Mouse (Mus musculus) urinary bladder, postnatal 14 days (tissue): ENCODE measurements at regions not wholly inside any gene's neighbourhood (a gene's known extent, or its start where the extent isn't known, plus 50 kb on each side); places are given as distances from the start of the nearest gene placed in this dataset.

ENCODE experiments used
- DNase-seq: peaks from one replicate; pipeline ENCODE4 v3.0.0; 2021; ENCODE audit warnings: low spot score

DNA sequence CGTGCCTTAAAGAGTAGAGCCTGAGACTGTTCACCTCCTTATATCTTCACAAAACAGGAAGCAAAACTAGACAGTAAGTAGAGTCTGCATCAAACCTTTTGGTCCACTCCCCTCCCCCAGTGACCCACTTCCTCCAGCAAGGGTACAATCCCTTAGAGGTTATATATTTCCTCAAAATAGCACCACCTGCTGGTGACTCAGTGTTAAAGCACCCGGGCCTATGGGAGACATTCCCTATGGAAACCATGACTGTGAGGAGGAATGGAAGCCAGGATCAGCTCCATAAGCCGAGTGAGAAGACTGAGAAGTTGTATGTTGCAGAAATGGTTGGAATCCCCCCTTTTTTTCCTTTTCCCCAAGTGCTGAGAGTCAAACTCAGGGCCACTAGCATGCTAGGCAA is 66.5 kb upstream of the 4931429L15Rik start:
- DNase-seq, result no peak

DNA sequence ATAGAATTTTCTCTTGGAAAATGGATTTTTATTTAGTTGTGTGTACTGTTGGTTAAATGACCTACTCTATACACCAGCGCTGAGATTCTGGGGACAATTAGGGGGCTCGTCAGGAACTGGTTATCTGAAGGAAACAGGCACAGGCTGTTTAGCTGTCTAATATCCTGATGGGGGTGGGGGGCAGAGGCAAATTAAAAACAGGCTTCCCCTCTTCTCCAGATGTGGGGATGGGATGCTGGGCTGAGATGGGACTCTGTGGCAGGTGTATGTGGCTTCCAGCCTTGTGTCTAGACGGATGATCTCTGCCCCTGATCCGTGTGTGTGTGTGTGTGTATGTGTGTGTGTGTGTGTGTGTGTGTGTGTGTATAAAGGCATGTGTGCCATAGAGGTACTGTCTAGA is 61.6 kb upstream of the 4931429L15Rik start:
- no peak for DNase-seq

DNA sequence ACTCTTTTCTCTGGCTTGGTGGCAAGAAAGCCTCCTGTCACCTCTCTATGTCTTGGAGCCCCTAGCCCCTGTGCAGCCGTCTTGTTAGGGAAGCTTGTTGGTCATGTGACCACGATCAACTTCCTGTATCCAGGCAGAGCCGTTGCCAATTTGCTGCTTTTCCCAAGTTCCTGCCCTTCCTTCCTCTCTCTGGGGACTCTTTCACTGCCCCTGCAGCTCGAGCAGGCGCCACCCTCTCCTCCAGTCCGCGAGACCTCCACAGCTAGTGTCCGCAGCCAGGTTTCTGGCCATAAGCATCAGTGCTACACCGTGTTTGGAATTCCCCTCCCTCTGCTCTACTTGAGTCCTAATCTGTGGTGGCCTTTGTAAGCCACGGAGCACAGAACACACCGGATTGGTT is 59.7 kb upstream of the 4931429L15Rik start:
- DNase-seq, result no peak

DNA sequence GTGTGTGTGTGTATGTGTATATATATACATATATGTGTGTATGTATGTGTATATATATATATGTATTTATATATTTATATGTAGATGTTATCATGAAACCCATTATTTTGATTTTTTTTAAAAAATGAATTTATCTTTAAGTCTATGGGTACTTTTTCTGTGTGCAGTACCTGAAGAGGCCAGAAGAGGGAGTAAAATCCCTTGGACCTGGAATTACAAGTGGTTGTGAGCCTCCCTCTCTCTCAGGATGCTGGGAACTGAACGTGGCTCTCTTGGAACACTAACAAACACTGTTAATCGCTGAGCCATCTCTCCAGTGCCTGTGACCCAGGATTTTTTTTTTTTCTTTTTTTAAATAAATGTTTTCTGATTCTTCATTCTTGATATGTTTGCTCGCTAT is 58.6 kb upstream of the 4931429L15Rik start:
- no peak for DNase-seq
